In the genomic region with DNA sequence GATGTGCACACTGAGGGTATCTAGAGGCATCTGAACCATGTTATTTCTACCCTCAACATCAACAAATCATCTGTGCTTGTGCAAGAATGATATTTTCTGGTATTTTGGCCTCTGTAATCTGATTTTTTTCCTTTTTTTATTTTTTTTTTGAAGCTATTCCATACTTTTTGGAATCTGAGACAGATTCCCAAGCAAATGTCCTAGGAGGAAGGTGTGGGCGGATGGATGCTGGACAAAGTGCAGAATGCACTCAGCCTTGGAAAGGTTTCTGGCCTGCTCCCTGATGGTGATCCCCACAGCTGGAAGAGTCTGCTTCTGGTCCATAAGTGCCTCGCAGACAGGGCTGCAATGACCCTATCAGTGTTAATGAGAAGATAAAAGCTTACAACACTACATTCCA, we compare ENCODE assay signal across 22 mouse cellular contexts. TPM values are rescaled to one million over a fixed set of nuclear protein-coding genes. Genes with fewer than 3 reads are reported as not detected.
DNase-seq lines count a peak whose midpoint lies in the region; ATAC-seq lines count a peak whose summit lies in the region.
"Had no signal": no experiment of that assay in that cellular context is flagged by ENCODE, and none has a peak within 500 bp of the region (broad histone marks: within the 10 kb centered on the region; RNA-seq: fewer than 3 reads in every experiment).

No protein-coding gene starts in this region.

- H3K9me3 ChIP-seq in lung, embryonic 16.5 days (ENCODE audit: control insufficient read depth, low read length): no peaks in the 10 kb centered on the region
- H3K9me3 ChIP-seq: kidney, embryonic 15.5 days had no signal

- no peaks in the 10 kb centered on the region for H3K27me3 ChIP-seq in lung, embryonic 16.5 days (ENCODE audit: control insufficient read depth, insufficient read depth, low read depth, low read length)
- H3K27me3 ChIP-seq: kidney, embryonic 15.5 days had no signal

- DNase-seq in gastrocnemius, adult 18-20 months (ENCODE audit: low spot score): peak; percentile 31
- no peak for DNase-seq in gastrocnemius, adult 8-10 months (ENCODE audit: low spot score in 2 of 2)
- DNase-seq in lung, adult 18-20 months: no peak
- DNase-seq in skeletal muscle tissue, adult 2 months (ENCODE audit: low read depth, low spot score): peak; percentile 48
- no peak for DNase-seq in kidney, adult 9 months
- DNase-seq in kidney, postnatal 4 days: no peak
- DNase-seq: adrenal gland, postnatal 14 days; cerebellum, adult 11 months; cerebellum, postnatal 10 days; embryo, embryonic 11 days; heart, postnatal 36 days; liver, postnatal 0 days; right cerebral cortex, postnatal 25 days; thymus, postnatal 25 days had no signal

- peaks cover 17% of the 10 kb centered on the region for H3K36me3 ChIP-seq in lung, embryonic 16.5 days (ENCODE audit: control insufficient read depth, insufficient read depth, low read length)
- H3K36me3 ChIP-seq: G1E had no signal

- no peak overlapping the region for H3K4me2 ChIP-seq in lung, embryonic 16.5 days (ENCODE audit: low read depth, low read length)
- H3K4me2 ChIP-seq: hindbrain, embryonic 14.5 days; kidney, embryonic 15.5 days had no signal

- WGBS in lung, embryonic 16.5 days: 49% methylated on average over 2 of the region's 2 CpGs

- no peak overlapping the region for H3K4me3 ChIP-seq in lung, embryonic 16.5 days (ENCODE audit: low read length)
- H3K4me3 ChIP-seq in brown adipose tissue, adult 24 weeks (ENCODE audit: insufficient read depth, low read depth, low read length): no peak overlapping the region
- H3K4me3 ChIP-seq: erythroblast, embryonic 14.5 days; heart, adult 2 months; kidney, embryonic 15.5 days had no signal

- ATAC-seq in lung, embryonic 16.5 days (ENCODE audit: low read depth): peak; percentile 66
- ATAC-seq: activated CD4-positive, CD25-positive, alpha-beta regulatory T cell, adult 4 months; liver, postnatal 0 days had no signal

- peak overlapping the region; percentile 60 for H3K27ac ChIP-seq in lung, embryonic 16.5 days (ENCODE audit: low read length)
- 0 out of 2 replicates have a peak overlapping the region, but pooled peaks have one; percentile 77 for H3K27ac ChIP-seq in brown adipose tissue, adult 24 weeks (replicated peaks; ENCODE audit: low read depth, low read length)
- H3K27ac ChIP-seq: heart, adult 2 months; hindbrain, embryonic 14.5 days; kidney, embryonic 15.5 days had no signal

- H3K4me1 ChIP-seq in lung, embryonic 16.5 days (replicated peaks; ENCODE audit: control insufficient read depth, insufficient read depth, low read length): peaks cover 19% of the 10 kb centered on the region
- H3K4me1 ChIP-seq in brown adipose tissue, adult 24 weeks (ENCODE audit: control insufficient read depth, insufficient read depth, insufficient read length, low read length): peaks cover 12% of the 10 kb centered on the region
- H3K4me1 ChIP-seq: kidney, embryonic 15.5 days had no signal

- no peak overlapping the region for H3K9ac ChIP-seq in lung, embryonic 16.5 days (ENCODE audit: low read length)
- H3K9ac ChIP-seq: hindbrain, embryonic 14.5 days; kidney, embryonic 15.5 days; liver, postnatal 0 days had no signal

RNA-seq across cellular contexts. Expression of gene Rnf144a, which starts 28.9 kb away (rescaled TPM):
- 1 to 10 TPM; 2.9 to 4.4 TPM for total RNA-seq in gastrocnemius, adult 18-20 months (2021)
- total RNA-seq in gastrocnemius, adult 8-10 months (2022): 1 to 10 TPM; 2.3 to 3.1 (median 3.0) TPM
- polyA plus RNA-seq in lung, embryonic 16.5 days (2015; fragmentation: Nextera tagmentation; extraction: Ambion mirVana): 49.5 and 51.3 TPM in 2 replicates
- polyA plus RNA-seq in brown adipose tissue, adult 24 weeks (2012; ENCODE audit: insufficient read depth, insufficient read length, missing spikeins): 16.9 and 22.9 TPM in 2 replicates
- polyA plus RNA-seq: erythroblast, embryonic 14.5 days; G1E had no signal

Comparison
In these comparisons a context has a peak if more than half of its experiments do, and no peak if none do; other contexts are left out.
1. DNase-seq: peak in gastrocnemius, adult 18-20 months (single experiment) and skeletal muscle tissue, adult 2 months (single experiment); none in gastrocnemius, adult 8-10 months (0 of 2), lung, adult 18-20 months (0 of 2), kidney, adult 9 months (single experiment) and kidney, postnatal 4 days (0 of 2).